Mouse (Mus musculus) forebrain, embryonic 16.5 days (tissue): ENCODE measurements around the gene Nudt3. TPM values are rescaled to one million over a fixed set of nuclear protein-coding genes. Genes with fewer than 3 reads are reported as not detected.

Experiments
- ATAC-seq: fragments of 200-750 bp; cut with Nextera tagmentation; 2 replicates; pipeline ENCODE4 v1.8.0; 2017; ENCODE audit warnings: mild to moderate bottlenecking, moderate library complexity
- H3K27ac ChIP-seq: fragments of 300-500 bp; sonication (generic); 2 replicates; pipeline ENCODE4 v1.5.1; 2014; ENCODE audit warnings: low read length, control low read depth
- H3K27me3 ChIP-seq: fragments of 300-500 bp; sonication (generic); replicated peaks from 2 replicates; pipeline ENCODE4 v1.6.1; 2014; ENCODE audit warnings: low read length; ENCODE audit not compliant: control insufficient read depth, insufficient read depth
- H3K36me3 ChIP-seq: fragments of 300-500 bp; sonication (generic); 2 replicates; pipeline ENCODE4 v1.6.1; 2014; ENCODE audit not compliant: control insufficient read depth, insufficient read depth
- H3K4me1 ChIP-seq: fragments of 300-500 bp; sonication (generic); replicated peaks from 2 replicates; pipeline ENCODE4 v1.6.1; 2014; ENCODE audit warnings: low read length; ENCODE audit not compliant: control insufficient read depth, insufficient read depth
- H3K4me2 ChIP-seq: fragments of 300-500 bp; sonication (generic); 2 replicates; pipeline ENCODE4 v1.6.1; 2014; ENCODE audit warnings: mild to moderate bottlenecking, low read length, control low read depth
- H3K4me3 ChIP-seq: fragments of 300-500 bp; sonication (generic); replicated peaks from 2 replicates; pipeline ENCODE4 v1.5.1; 2014; ENCODE audit warnings: mild to moderate bottlenecking, low read length, control low read depth
- H3K9ac ChIP-seq: fragments of 300-500 bp; sonication (generic); replicated peaks from 2 replicates; pipeline ENCODE4 v1.6.1; 2014; ENCODE audit warnings: low read depth, low read length, control low read depth
- H3K9me3 ChIP-seq: fragments of 300-500 bp; sonication (generic); 2 replicates; pipeline ENCODE4 v1.6.1; 2016; ENCODE audit warnings: low read length; ENCODE audit not compliant: control insufficient read depth
- WGBS: fragments of 180-500 bp; shearing (Covaris S2); extraction: QIAGEN DNeasy Blood & Tissue Kit; methylation state at CpG from one replicate; pipeline ENCODE4 v1.1.7; 2014; 5-methylcytosine and 5-hydroxymethylcytosine counted together
- polyA plus RNA-seq: library from polyadenylated mRNA; unstranded; fragments of >200 nt; fragmentation: Nextera tagmentation; extraction: Ambion mirVana; gene quantifications from 2 replicates; pipeline ENCODE4 v1.2.1, GENCODE M21; 2015

The Nudt3 gene
- polyA plus RNA-seq, 1 experiment from 2014 or later, result 272 TPM

- Histone ChIP-seq H3K9ac (no peak overlapping the region), H3K27me3 (no peaks in the 10 kb centered on the region), H3K4me3 (no peak overlapping the region), H3K9me3 (no peaks in the 10 kb centered on the region), H3K36me3 (peaks cover 18% of the 10 kb centered on the region), H3K4me2 (no peak overlapping the region), H3K4me1 (peaks cover 14% of the 10 kb centered on the region), H3K27ac (no peak overlapping the region)
- 81% methylated on average over 10 of the region's 10 CpGs for WGBS
- no peak for ATAC-seq
Measured at GRCm38 (mm10) chr17:27578487-27578886, 44.8 kb downstream of the Nudt3 start.

GRCm38 (mm10) chr17:27577468-27577867 is 45.8 kb downstream of the Nudt3 start:
- no peaks in the 10 kb centered on the region for H3K27me3 ChIP-seq
- no peak overlapping the region; the same call in 1 of the 2 replicates for H3K27ac ChIP-seq
- H3K9ac ChIP-seq, result no peak overlapping the region
- H3K4me3 ChIP-seq, result no peak overlapping the region
- no peak overlapping the region for H3K4me2 ChIP-seq
- H3K4me1 ChIP-seq, result peaks cover 14% of the 10 kb centered on the region
- no peak for ATAC-seq
- 71% methylated on average over 6 of the region's 6 CpGs for WGBS
- no peaks in the 10 kb centered on the region for H3K9me3 ChIP-seq
- H3K36me3 ChIP-seq, result peaks cover 18% of the 10 kb centered on the region

GRCm38 (mm10) chr17:27576056-27576455 is 47.2 kb downstream of the Nudt3 start:
- H3K9ac ChIP-seq, result no peak overlapping the region
- no peak overlapping the region for H3K4me3 ChIP-seq
- peaks cover 13% of the 10 kb centered on the region for H3K36me3 ChIP-seq
- no peak overlapping the region for H3K27ac ChIP-seq
- no peak overlapping the region for H3K4me2 ChIP-seq
- no peaks in the 10 kb centered on the region for H3K9me3 ChIP-seq
- 92% methylated on average over 7 of the region's 7 CpGs for WGBS
- H3K4me1 ChIP-seq, result peaks cover 14% of the 10 kb centered on the region
- no peak for ATAC-seq
- H3K27me3 ChIP-seq, result no peaks in the 10 kb centered on the region

GRCm38 (mm10) chr17:27575116-27575776 is 48.0 kb downstream of the Nudt3 start:
- Histone ChIP-seq H3K27ac (peak overlapping the region; percentile 33; the same call in 1 of the 2 replicates), H3K4me1 (peaks cover 14% of the 10 kb centered on the region), H3K27me3 (no peaks in the 10 kb centered on the region), H3K9ac (no peak overlapping the region), H3K9me3 (no peaks in the 10 kb centered on the region), H3K4me3 (no peak overlapping the region), H3K4me2 (no peak overlapping the region), H3K36me3 (peaks cover 10% of the 10 kb centered on the region)
- no peak for ATAC-seq
- WGBS, result 77% methylated on average over 10 of the region's 10 CpGs

- Histone ChIP-seq H3K36me3 (peaks cover 10% of the 10 kb centered on the region), H3K27ac (peak overlapping the region; percentile 53; the same call in 1 of the 2 replicates), H3K27me3 (no peaks in the 10 kb centered on the region), H3K9ac (no peak overlapping the region), H3K9me3 (no peaks in the 10 kb centered on the region), H3K4me2 (no peak overlapping the region), H3K4me3 (no peak overlapping the region), H3K4me1 (peaks cover 13% of the 10 kb centered on the region)
- peak; percentile 43; the same call in 1 of the 2 replicates for ATAC-seq
- WGBS, result 80% methylated on average over 15 of the region's 16 CpGs
Measured at GRCm38 (mm10) chr17:27574470-27575115, 48.7 kb downstream of the Nudt3 start.

- Histone ChIP-seq H3K36me3 (peaks cover 5% of the 10 kb centered on the region), H3K4me1 (peaks cover 11% of the 10 kb centered on the region), H3K27me3 (no peaks in the 10 kb centered on the region), H3K4me2 (no peak overlapping the region), H3K4me3 (no peak overlapping the region), H3K9ac (no peak overlapping the region), H3K9me3 (no peaks in the 10 kb centered on the region), H3K27ac (no peak overlapping the region)
- no peak for ATAC-seq
- WGBS, result 88% methylated on average over 10 of the region's 10 CpGs
Measured at GRCm38 (mm10) chr17:27573772-27574320, 49.4 kb downstream of the Nudt3 start.

GRCm38 (mm10) chr17:27571315-27571714 is 52.0 kb downstream of the Nudt3 start:
- no peak for ATAC-seq
- Histone ChIP-seq H3K4me1 (peaks cover 15% of the 10 kb centered on the region), H3K9me3 (no peaks in the 10 kb centered on the region), H3K27ac (no peak overlapping the region), H3K4me3 (no peak overlapping the region), H3K27me3 (no peaks in the 10 kb centered on the region), H3K36me3 (no peaks in the 10 kb centered on the region), H3K9ac (no peak overlapping the region), H3K4me2 (no peak overlapping the region)
- WGBS, result 78% methylated on average over 8 of the region's 8 CpGs

- H3K4me3 ChIP-seq, result no peak overlapping the region
- H3K36me3 ChIP-seq, result no peaks in the 10 kb centered on the region
- peaks cover 21% of the 10 kb centered on the region for H3K4me1 ChIP-seq
- no peaks in the 10 kb centered on the region for H3K9me3 ChIP-seq
- H3K9ac ChIP-seq, result no peak overlapping the region
- H3K4me2 ChIP-seq, result no peak overlapping the region
- WGBS, result 82% methylated on average over 5 of the region's 5 CpGs
- no peak for ATAC-seq
- no peak overlapping the region for H3K27ac ChIP-seq
- no peaks in the 10 kb centered on the region for H3K27me3 ChIP-seq
Measured at GRCm38 (mm10) chr17:27568228-27568627, 55.1 kb downstream of the Nudt3 start.

GRCm38 (mm10) chr17:27565942-27566267 is 57.4 kb downstream of the Nudt3 start:
- peak overlapping the region; percentile 75 for H3K4me3 ChIP-seq
- H3K9ac ChIP-seq, result peak overlapping the region; percentile 82
- H3K4me2 ChIP-seq, result peak overlapping the region; percentile 91
- peak; percentile 45; the same call in 1 of the 2 replicates for ATAC-seq
- H3K36me3 ChIP-seq, result no peaks in the 10 kb centered on the region
- H3K4me1 ChIP-seq, result peaks cover 21% of the 10 kb centered on the region
- under 1% methylated on average over 13 of the region's 13 CpGs for WGBS
- no peak overlapping the region for H3K27ac ChIP-seq
- H3K27me3 ChIP-seq, result no peaks in the 10 kb centered on the region
- no peaks in the 10 kb centered on the region for H3K9me3 ChIP-seq
